Mouse (Mus musculus) liver, adult 2 months (tissue): ENCODE measurements around the gene Sigirr. TPM values are rescaled to one million over a fixed set of nuclear protein-coding genes. Genes with fewer than 3 reads are reported as not detected.

Source experiments
- DNase-seq: peaks from one replicate; pipeline ENCODE4 v3.0.0-alpha.2; 2011; ENCODE audit warnings: low read depth, low spot score; ENCODE audit errors: extremely low read depth
- H3K27ac ChIP-seq: fragments of 200-500 bp; replicated peaks from 2 replicates; pipeline ENCODE4 v1.5.1; 2012; ENCODE audit warnings: low read depth, mild to moderate bottlenecking, control low read depth, inconsistent platforms, low read length; ENCODE audit not compliant: insufficient read depth
- H3K27me3 ChIP-seq: fragments of 200-500 bp; 2 replicates; pipeline ENCODE4 v1.6.1; 2012; ENCODE audit warnings: mild to moderate bottlenecking, moderate library complexity, low read length, inconsistent platforms; ENCODE audit not compliant: control insufficient read depth, insufficient read depth
- H3K36me3 ChIP-seq: fragments of 200-500 bp; 2 replicates; pipeline ENCODE4 v1.6.1; 2012; ENCODE audit warnings: low read length, inconsistent platforms; ENCODE audit not compliant: control insufficient read depth, insufficient read depth
- H3K4me1 ChIP-seq: fragments of 200-500 bp; 2 replicates; pipeline ENCODE4 v1.6.1; 2011; ENCODE audit warnings: low read length; ENCODE audit not compliant: control insufficient read depth, insufficient read depth
- H3K4me3 ChIP-seq: fragments of 200-500 bp; 2 replicates; pipeline ENCODE4 v1.5.1; 2011; ENCODE audit warnings: low read depth, mild to moderate bottlenecking, control low read depth, low read length, moderate library complexity; ENCODE audit not compliant: insufficient read depth
- H3K79me2 ChIP-seq: fragments of 200-500 bp; 2 replicates; pipeline ENCODE4 v1.6.1; 2012; ENCODE audit warnings: inconsistent platforms, mild to moderate bottlenecking, low read length, moderate library complexity; ENCODE audit not compliant: control insufficient read depth, insufficient read depth
- H3K9ac ChIP-seq: fragments of 200-500 bp; 2 replicates; pipeline ENCODE4 v1.6.1; 2012; ENCODE audit warnings: low read depth, mild to moderate bottlenecking, control low read depth, inconsistent platforms, low read length
- CTCF ChIP-seq: fragments of 200-500 bp; IDR thresholded peaks from 2 replicates; pipeline ENCODE4 v1.5.1; 2011; ENCODE audit warnings: low read depth, low read length, control low read depth
- POLR2A ChIP-seq: fragments of 200-500 bp; IDR thresholded peaks from 2 replicates; pipeline ENCODE4 v1.6.1; 2011; ENCODE audit warnings: low read length, control low read depth; ENCODE audit not compliant: insufficient read depth; ENCODE audit errors: extremely low read depth
- WGBS: fragments of 180-500 bp; shearing (Covaris S2); methylation state at CpG from one replicate; pipeline ENCODE4 v1.1.7; 2018; 5-methylcytosine and 5-hydroxymethylcytosine counted together
- polyA plus RNA-seq: library from polyadenylated mRNA; depleted of rRNA; stranded (reverse); fragments of >200 nt; gene quantifications from 2 replicates; pipeline ENCODE4 v1.2.3, GENCODE M21; 2012
- total RNA-seq: library from RNA; depleted of rRNA; stranded (reverse); fragments of >200 nt; gene quantifications from 2 replicates; pipeline ENCODE4 v1.2.3, GENCODE M21; 2014

The Sigirr gene
- total and polyA plus RNA-seq, 2 experiments, result 21.8 to 42.4 TPM

DNA sequence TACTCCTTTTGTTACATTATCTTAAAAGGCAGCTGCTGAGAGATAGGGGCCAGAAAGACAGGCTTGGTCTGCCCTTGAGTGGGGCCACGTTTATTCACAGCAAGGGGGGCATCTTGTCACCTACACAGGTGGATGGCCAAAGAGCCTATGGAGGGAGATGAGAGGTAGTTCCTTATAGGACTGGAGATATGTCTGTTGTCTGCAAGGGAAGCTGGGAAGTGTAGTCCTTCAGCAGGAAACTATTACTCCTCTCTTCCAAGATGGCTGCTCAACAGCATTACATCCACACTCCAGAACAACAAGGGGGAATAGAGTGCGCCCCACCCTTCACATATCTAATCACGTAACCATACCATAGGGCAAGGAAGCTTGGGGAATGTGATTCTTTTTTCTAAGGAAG, 19.1 kb upstream of the Sigirr start:
- WGBS, result 97% methylated on average over 3 of the region's 3 CpGs
- H3K27me3 ChIP-seq, result no peaks in the 10 kb centered on the region
- no peaks in the 10 kb centered on the region for H3K36me3 ChIP-seq
- no peak for DNase-seq
- TF ChIP-seq CTCF (no peak), POLR2A (no peak)
- H3K79me2 ChIP-seq, result no peaks in the 10 kb centered on the region
- H3K4me3 ChIP-seq, result no peak overlapping the region
- H3K4me1 ChIP-seq, result peaks cover 11% of the 10 kb centered on the region; the same call in 1 of the 2 replicates
- H3K27ac ChIP-seq, result no peak overlapping the region
- H3K9ac ChIP-seq, result no peak overlapping the region

DNA sequence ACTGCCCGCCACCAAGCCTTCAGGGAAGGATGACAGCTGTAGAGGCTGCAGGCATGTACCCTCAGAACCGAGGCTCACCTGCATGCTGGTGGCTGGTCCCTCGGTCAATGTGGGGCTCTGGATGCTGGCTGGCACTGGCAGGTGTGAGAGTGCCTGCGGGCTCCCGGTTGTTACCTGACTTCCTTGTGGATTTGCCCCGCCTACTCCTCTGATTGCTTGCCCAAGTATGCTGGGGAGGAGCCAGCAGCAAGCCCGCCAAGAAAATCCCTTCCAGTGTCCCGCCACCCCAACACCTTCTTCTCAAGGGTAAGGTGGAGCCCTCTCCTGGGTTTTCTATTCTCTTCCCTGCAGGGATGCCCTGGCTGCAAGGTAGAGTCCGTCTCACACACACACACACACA, 17.3 kb upstream of the Sigirr start, which contains the start of gene Ano9:
Gene Ano9 (minus strand): TSS at position 171 of the 400 bp plus-strand sequence.
- Histone ChIP-seq H3K4me1 (peaks cover 8% of the 10 kb centered on the region; the same call in 1 of the 2 replicates), H3K9ac (no peak within 1 kb of the TSS), H3K79me2 (no peaks in the 10 kb centered on the region), H3K27ac (no peak within 1 kb of the TSS), H3K27me3 (no peaks in the 10 kb centered on the region), H3K4me3 (no peak within 1 kb of the TSS), H3K36me3 (no peaks in the 10 kb centered on the region)
- TF ChIP-seq CTCF (no peak), POLR2A (no peak)
- no peak for DNase-seq
- WGBS, result 64% methylated on average over 9 of the region's 9 CpGs

DNA sequence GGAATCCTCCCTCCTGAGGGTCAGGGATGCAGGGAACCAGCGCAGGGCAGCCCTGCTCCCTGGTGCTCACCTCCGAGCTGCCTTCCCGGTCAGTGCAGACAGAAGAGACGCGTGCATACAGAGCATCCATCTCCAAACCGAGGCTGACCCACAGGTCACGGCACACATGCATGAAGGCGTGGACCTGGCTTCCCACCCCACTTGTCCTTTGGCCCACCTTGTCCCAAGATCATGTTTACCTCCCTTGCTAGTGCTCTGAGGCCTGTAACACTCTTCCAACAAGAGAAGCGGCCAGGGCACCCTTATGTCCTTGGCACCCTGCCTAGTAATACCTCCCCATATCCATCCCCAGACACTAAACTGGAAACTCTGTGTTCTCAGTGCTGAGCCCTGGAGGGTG, 15.5 kb upstream of the Sigirr start:
- Histone ChIP-seq H3K27me3 (no peaks in the 10 kb centered on the region), H3K4me3 (no peak overlapping the region), H3K4me1 (peaks cover 3% of the 10 kb centered on the region; the same call in 1 of the 2 replicates), H3K79me2 (no peaks in the 10 kb centered on the region), H3K27ac (no peak overlapping the region), H3K9ac (no peak overlapping the region), H3K36me3 (no peaks in the 10 kb centered on the region)
- DNase-seq, result no peak
- TF ChIP-seq POLR2A (no peak), CTCF (no peak)
- 66% methylated on average over 9 of the region's 9 CpGs for WGBS

DNA sequence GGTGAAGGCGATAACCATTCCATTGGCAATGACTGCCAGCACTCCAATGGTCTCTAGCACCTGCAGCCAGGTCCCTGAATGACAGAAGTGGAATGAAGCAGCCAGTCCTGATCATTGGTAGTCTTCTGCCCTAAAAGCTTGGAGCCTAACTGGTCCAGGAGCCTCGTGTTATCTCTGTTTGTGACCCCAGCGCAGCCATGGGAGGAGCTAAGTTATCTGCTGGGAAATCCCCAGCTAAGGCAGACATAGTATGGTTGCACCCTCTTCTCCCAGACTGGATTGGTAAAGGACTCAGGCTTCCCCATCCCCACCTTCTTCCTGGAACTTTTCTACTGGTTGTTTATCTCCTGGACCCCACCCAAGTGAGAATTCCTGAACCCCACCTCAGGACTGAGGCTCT, 2.8 kb upstream of the Sigirr start:
- H3K79me2 ChIP-seq, result no peaks in the 10 kb centered on the region
- no peaks in the 10 kb centered on the region for H3K36me3 ChIP-seq
- H3K4me3 ChIP-seq, result no peak overlapping the region
- WGBS, result 63% methylated on average over 3 of the region's 3 CpGs
- peaks cover 2% of the 10 kb centered on the region; the same call in 1 of the 2 replicates for H3K4me1 ChIP-seq
- no peak overlapping the region for H3K9ac ChIP-seq
- H3K27me3 ChIP-seq, result no peaks in the 10 kb centered on the region
- DNase-seq, result no peak
- no peak overlapping the region for H3K27ac ChIP-seq
- TF ChIP-seq POLR2A, result no peak
- TF ChIP-seq CTCF, result no peak

DNA sequence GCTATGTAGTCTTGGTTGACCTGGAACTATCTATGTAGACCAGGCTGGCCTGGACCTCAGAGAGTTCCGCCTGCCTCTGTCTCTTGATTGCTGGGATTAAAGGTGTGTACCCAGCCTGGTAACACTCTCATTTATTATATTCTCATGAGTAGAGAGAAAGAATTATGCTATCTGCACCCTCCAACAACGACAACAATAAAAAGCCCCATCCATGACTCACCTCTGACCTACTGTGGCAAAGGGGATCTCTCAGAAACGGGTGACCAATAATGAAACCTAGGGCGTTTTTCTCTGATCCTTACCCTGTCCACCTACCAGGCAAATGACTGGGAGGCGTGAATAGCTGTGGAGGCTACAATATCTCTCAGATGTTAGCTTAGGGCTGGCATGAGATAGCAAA, 3.2 kb downstream of the Sigirr start:
- TF ChIP-seq CTCF (no peak), POLR2A (no peak)
- Histone ChIP-seq H3K36me3 (no peaks in the 10 kb centered on the region), H3K4me1 (peaks cover 18% of the 10 kb centered on the region), H3K27me3 (no peaks in the 10 kb centered on the region), H3K79me2 (no peaks in the 10 kb centered on the region), H3K4me3 (no peak overlapping the region), H3K9ac (no peak overlapping the region), H3K27ac (no peak overlapping the region)
- DNase-seq, result no peak
- WGBS, result 86% methylated on average over 5 of the region's 5 CpGs

DNA sequence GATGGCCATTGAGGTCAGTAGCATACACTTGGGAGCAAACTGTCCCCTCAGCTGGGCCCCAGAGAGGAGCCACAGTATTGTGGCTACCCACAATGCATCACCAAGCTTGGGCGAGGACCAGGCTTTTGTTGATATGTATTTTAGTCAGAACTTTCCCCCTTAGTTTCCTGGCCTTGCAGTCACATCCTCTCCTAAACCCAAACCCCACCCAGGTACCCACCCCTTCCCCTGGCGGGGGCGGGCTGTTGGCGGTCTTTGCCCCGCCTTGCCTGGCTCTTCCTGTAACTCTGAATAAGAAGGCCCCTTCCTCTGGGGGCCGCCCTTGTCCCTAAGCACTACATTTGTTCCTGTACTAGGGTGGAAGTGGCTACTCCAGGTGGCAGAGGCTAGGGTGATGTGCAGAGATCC, 3.7 kb downstream of the Sigirr start:
- no peak for DNase-seq
- peaks cover 18% of the 10 kb centered on the region for H3K4me1 ChIP-seq
- WGBS, result 58% methylated on average over 6 of the region's 6 CpGs
- H3K79me2 ChIP-seq, result no peaks in the 10 kb centered on the region
- no peaks in the 10 kb centered on the region for H3K36me3 ChIP-seq
- peak overlapping the region; percentile 7; the same call in 1 of the 2 replicates for H3K4me3 ChIP-seq
- TF ChIP-seq POLR2A (no peak), CTCF (no peak)
- no peaks in the 10 kb centered on the region for H3K27me3 ChIP-seq
- H3K9ac ChIP-seq, result peak overlapping the region; percentile 2; the same call in 1 of the 2 replicates
- no peak overlapping the region for H3K27ac ChIP-seq
